Mouse (Mus musculus): ENCODE measurements around the gene Wdr91.

Gene Wdr91

GRCm38 (mm10) chr6:34919146-34919545 lies 8.5 kb upstream of the Wdr91 start:
- DNase-seq (ENCODE audit: low spot score): no peak

DNA sequence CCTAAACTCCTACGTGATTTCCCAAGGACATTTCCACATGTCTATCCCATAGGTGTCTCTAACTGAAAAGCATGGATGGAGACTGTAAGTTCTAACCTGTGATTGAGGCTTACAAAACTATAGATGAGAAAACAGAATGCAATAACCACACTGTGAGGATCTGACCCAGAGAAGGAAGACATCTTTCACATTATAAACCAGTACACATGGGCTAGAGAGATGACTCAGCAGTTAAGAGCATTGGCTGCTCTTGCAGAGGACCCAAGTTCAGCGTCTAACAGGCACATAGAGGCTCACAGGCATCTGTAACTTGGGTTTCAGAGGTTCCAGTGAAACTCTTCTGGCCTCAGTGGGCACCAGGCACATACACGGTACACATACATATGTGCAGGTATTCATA lies 3.8 kb upstream of the Wdr91 start:
- DNase-seq (ENCODE audit: low spot score): no peak

DNA sequence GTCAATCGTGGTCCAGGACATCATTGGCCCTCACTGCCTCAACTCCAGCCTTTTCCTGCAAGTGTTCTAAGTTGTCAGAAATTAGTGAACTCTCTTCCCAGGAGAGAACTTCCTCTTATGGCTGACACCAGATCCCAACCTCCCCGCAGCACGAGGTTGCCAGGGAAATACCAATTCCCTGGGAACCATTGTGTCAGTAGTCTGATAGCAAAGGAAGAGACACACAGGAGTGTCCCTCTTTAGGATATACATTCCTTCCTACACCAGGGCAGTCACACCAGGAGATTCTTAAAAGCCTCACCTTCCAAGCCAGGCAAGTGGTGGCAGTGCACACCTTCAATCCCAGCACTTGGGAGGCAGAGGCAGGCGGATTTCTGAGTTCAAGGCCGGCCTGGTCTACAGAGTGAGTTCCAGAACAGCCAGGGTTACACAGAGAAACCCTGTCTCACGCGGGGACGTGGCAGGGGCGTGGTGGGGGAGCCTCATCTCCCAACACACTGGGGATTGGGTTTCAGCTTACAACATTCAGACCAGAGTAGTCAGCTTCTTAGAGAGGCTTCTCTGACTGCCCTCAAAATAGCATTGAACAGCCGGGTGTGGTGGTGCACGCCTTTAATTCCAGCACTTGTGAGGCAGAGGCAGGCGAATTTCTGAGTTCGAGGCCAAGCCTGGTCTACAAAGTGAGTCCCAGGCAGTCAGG lies 2.8 kb upstream of the Wdr91 start:
- DNase-seq (ENCODE audit: low spot score): no peak

GRCm38 (mm10) chr6:34909631-34910345 lies 888 bp downstream of the Wdr91 start:
- DNase-seq (ENCODE audit: low spot score): no peak

DNA sequence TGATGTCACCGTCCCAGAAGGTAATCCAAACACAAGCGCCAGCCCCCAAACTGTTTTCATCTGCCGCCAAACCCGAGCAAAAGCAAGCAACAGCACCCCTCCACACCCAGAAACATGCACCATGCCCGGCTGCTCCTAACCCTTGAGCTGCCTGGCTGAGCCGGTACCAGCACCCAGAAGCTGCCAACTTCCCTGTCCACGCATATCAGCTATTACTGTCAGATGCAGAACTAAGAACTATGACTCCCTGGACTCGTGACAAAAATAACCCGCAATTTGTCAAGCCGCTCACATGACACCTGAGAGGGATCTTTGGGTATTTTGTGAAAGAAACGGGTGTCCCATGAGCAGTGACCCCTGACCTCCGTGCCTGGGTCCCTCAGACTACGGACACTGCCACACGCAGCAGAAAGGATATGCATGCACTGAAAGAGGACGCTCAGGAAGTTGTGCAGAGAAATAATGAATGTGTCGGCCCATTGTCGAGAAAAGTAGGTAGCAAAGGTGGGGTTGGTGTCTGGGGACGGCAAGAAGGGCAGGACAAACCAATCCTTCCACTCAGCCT lies 2.9 kb downstream of the Wdr91 start:
- no peak for DNase-seq (ENCODE audit: low spot score)

DNA sequence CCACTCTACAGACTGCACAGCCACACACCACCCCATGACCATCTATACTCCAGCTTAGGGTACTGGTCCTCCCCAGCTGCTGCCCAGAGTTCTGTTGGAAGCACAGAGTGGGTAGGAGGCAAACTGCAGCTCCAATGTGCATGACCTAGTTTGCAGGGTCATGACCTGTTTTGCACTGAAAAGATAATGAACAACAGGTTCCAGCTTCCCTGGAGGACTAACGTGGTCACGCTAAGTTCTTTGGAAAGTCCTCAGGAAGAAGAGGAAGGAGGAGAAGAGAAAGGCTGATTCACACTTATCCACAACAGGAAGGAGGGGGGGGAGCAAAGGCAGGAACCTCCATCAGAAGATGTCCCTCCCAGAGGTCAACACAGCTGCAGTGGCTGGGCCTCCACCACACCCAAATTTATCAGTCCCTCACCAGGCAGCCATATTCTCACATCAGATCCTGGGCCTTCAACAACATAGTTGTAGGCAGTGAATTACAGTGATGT lies 3.5 kb downstream of the Wdr91 start:
- DNase-seq (ENCODE audit: low spot score): no peak

- DNase-seq (ENCODE audit: low spot score): no peak
Measured at GRCm38 (mm10) chr6:34906661-34907060, 4.0 kb downstream of the Wdr91 start.

GRCm38 (mm10) chr6:34906125-34906524 lies 4.6 kb downstream of the Wdr91 start:
- DNase-seq (ENCODE audit: low spot score): no peak

DNA sequence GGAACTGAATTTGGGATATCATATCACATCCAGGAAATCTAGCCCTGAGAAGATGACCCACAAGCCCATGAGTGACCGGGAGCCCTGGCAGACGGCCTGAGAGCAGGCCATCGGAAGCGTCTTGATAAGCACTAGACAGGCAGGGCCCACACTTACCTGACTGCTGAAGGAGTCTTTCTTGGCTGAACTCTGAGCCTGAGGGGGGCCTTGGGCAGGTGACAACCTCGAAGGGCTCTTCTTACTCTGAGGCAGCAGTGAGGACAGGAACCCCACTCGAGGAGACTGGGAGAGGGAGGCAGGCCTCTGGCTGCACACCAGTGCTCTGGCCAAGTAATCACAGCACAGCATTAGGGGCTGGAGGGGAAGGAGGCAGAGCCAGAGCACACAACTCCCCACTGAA lies 6.3 kb downstream of the Wdr91 start:
- no peak for DNase-seq (ENCODE audit: low spot score)

- no peak for DNase-seq (ENCODE audit: low spot score)
Measured at GRCm38 (mm10) chr6:34903851-34904250, 6.8 kb downstream of the Wdr91 start.

- no peak for DNase-seq (ENCODE audit: low spot score)
Measured at GRCm38 (mm10) chr6:34903441-34903840, 7.2 kb downstream of the Wdr91 start.

DNA sequence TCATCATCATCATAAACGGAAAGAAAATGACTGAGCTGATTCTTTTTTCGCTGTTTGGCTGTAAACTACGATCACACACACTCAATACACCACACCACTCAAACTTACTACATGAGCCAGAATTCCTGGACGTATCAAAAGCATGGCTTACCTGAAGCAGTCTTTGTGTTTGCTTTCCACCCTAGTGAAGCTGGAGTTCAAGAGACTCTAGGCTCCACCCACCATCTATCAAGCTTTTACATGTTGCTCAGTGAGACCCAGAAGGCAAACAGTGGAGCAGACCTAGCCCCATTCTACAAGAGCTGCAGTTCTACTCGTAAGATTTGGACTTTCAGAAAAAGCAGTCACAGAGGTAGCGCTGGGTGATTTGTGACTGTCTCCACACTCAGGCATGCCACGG lies 8.1 kb downstream of the Wdr91 start:
- no peak for DNase-seq (ENCODE audit: low spot score)

DNA sequence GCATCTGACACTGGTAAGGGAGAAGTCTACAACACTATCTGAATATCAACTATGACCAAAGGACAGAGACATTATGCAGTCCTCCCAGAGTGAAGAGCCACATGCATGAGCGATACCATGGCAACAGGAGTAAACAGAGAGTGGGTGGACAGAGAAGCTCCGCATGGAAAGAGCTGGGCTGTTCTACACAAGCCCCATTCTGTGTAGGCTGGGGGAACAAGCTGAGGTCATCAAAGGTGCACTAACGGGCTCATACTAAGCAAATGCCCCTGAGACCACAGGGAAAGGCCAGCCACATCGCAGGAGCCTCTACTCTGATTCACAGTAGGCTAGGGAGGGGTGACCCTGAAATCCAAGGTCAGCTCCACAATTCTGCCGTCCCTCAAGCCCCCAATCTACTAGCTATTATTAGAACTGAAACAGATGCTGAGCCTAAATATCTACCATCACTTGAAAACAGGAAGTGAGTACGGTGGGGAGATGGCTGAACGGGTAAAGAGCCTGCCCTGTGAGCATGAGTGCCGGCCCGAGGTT lies 8.7 kb downstream of the Wdr91 start:
- DNase-seq (ENCODE audit: low spot score): no peak

DNA sequence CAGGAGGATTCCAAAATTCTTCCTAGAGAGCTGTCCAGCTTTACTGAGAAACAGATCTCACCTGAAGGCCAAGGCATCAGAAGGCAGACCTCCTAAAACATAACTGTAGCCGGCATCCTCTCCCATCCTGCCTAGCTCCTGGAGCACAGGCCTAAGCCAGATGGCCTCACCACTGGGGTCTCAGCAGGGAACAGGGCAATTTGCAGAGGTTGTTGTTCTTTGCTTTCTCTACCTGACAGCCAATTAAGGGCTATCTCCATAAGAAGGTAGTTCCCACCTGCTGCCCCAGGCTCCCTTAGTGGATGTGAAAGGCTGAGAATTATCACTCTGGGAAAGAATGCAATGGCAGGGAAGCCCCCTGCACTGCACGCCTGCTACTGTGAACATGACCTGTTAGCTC lies 9.7 kb downstream of the Wdr91 start:
- no peak for DNase-seq (ENCODE audit: low spot score)

GRCm38 (mm10) chr6:34899127-34899526 lies 11.5 kb downstream of the Wdr91 start:
- no peak for DNase-seq (ENCODE audit: low spot score)

DNA sequence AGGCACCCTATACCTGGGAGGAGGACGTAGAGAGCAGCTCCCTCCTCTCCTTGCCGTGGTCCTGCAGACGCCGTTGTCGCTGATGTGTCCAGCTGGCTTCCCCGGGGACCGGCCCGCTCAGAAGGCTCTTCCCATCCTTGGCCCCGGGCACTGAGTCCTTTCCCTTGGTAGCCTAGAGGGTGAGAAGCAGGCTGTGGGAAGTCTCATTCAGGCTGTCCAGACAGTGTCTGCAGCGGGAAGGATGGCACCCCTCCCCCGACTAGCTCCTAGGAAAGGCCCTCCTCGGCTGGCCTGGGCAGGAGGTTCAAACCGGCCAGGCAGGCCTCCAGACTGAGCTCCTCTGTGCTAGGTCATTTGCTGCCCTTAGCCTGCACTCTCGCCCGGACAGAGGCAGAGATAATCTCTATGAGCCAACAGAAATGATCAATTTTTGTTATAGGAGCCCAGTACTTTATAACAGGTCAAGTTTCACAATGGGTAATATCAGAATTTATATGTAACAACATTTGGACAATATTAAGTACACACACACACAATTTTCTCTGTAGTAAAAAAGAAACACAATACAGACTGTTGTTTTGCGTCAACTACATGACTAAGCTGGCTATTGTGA lies 14.4 kb downstream of the Wdr91 start:
- DNase-seq (ENCODE audit: low spot score): no peak

- no peak for DNase-seq (ENCODE audit: low spot score)
Measured at GRCm38 (mm10) chr6:34895569-34895968, 15.1 kb downstream of the Wdr91 start.

DNA sequence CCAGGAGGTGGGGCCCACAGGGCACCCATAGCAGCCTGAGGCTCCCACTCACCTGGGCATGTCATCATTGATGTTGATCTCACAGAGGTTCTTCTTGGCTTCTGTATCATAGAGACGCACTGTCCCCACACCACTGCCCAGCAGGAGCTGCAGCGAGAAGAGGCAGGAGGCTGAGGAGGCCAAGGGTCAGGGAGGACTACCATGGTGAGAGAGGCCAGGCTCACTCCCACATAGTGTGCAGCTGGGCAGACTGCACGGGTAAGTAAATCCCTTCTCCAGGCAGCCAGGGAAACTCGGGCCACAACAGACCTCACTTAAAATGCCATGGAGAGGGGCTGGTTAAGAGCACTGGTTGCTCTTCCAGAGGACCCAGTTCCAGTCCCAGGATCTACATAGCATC lies 21.5 kb downstream of the Wdr91 start:
- DNase-seq (ENCODE audit: low spot score): no peak

DNA sequence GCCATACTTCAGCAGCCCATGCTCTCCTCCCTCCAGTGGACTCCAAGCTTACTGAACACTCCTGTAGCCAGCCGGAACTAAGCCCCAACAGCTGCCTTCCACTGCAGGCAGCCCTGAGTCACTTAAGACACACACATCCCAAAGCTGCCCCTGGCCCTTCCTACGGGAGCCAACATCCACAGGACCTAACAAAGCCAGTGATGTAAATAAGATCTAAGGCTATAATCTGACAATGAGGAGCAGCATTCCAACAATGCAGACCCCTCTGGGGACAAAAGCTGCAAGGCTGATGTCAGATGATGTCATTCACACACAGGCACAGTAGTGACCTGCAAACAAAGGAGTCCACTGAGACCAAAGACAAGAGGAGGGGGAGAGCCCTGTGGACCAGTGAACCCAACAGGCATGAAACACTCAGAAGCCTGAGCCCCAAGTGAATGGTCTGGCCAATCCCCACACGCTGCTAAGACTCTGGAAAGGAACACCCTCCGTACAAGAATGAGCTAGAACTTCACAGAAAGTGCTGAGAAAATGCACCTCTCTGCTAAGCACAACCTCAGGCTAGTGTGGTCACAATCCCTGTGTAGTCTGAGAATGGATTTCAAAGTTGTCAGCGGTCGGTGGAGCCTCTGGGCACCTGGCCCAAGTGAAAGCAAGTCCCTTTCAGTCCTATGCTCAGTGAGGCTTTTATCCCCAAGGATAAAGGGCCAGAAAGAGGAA lies 23.4 kb downstream of the Wdr91 start:
- DNase-seq (ENCODE audit: low spot score): no peak

- no peak for DNase-seq (ENCODE audit: low spot score)
Measured at GRCm38 (mm10) chr6:34884724-34885123, 26.0 kb downstream of the Wdr91 start.

DNA sequence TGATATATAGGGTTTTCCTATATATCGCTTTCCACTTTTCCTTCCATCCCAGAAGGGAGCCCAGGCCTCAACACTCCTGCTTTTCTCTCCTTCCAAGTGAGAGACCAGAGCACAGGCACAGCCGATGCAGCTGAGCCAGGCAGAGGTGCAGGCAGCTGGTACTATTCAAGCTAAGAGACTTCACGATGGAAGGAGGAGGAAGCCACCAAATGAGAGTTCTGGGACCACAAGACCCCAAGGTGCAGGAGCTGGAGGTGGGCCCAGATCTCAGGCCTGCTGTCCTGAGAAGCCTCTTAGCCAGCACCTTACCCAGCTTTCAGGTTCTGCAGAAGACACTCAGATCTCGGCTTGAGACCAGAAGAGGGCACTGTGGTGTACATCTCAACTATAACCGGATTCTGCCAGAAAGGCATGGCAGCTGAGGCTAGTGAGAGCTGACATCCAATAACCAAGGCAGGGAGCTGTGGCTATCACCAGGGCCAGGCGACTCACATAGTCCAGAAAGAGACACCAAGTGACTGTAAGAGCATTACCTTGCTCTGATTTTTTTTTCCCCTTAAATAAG lies 30.7 kb downstream of the Wdr91 start:
- DNase-seq (ENCODE audit: low spot score): no peak
